Mouse (Mus musculus) liver, embryonic 14.5 days (tissue): ENCODE data around the gene Hgd. TPM values are rescaled to one million over a fixed set of nuclear protein-coding genes. Genes with fewer than 3 reads are reported as not detected.

Source experiments
- ATAC-seq: fragments of 200-750 bp; cut with Nextera tagmentation; 2 replicates; pipeline ENCODE4 v1.8.0; 2017; ENCODE audit warnings: moderate number of reproducible peaks, mild to moderate bottlenecking, moderate library complexity; ENCODE audit not compliant: insufficient read depth
- DNase-seq, 3 experiments: peaks; one replicate each; pipeline ENCODE4 v3.0.0-alpha.2; 2012 to 2013; ENCODE audit warnings: low read depth in 3 of 3, low spot score in 3 of 3
- H3K27ac ChIP-seq: fragments of 300-500 bp; sonication (generic); 2 replicates; pipeline ENCODE4 v1.5.1; 2014; ENCODE audit warnings: moderate library complexity, mild to moderate bottlenecking, control low read depth, inconsistent platforms
- H3K27me3 ChIP-seq: fragments of 300-500 bp; sonication (generic); 2 replicates; pipeline ENCODE4 v1.6.1; 2014; ENCODE audit warnings: mild to moderate bottlenecking, low read length, moderate library complexity; ENCODE audit not compliant: control insufficient read depth, insufficient read depth
- H3K36me3 ChIP-seq: fragments of 300-500 bp; sonication (generic); replicated peaks from 2 replicates; pipeline ENCODE4 v1.6.1; 2014; ENCODE audit warnings: low read depth; ENCODE audit not compliant: control insufficient read depth, insufficient read depth
- H3K4me1 ChIP-seq, 2 experiments: fragments of 200-500 bp in 1 of 2; fragments of 300-500 bp in 1 of 2; sonication (generic) in 1 of 2; replicated peaks; 2 replicates each; pipeline ENCODE4 v1.6.1; 2012 to 2014; ENCODE audit warnings: antibody characterized with exemption in 1 of 2, inconsistent platforms in 1 of 2, low read length in 1 of 2; ENCODE audit not compliant: control insufficient read depth in 2 of 2, insufficient read depth in 2 of 2
- H3K4me2 ChIP-seq: fragments of 300-500 bp; sonication (generic); 2 replicates; pipeline ENCODE4 v1.6.1; 2014; ENCODE audit warnings: low read depth, mild to moderate bottlenecking, control low read depth, moderate library complexity
- H3K4me3 ChIP-seq, 2 experiments: fragments of 200-500 bp in 1 of 2; fragments of 300-500 bp in 1 of 2; sonication (generic) in 1 of 2; 2 replicates each; pipeline ENCODE4 v1.5.1; 2012 to 2014; ENCODE audit warnings: low read depth in 2 of 2, low read length in 2 of 2, mild to moderate bottlenecking in 2 of 2, control low read depth in 1 of 2, inconsistent platforms in 1 of 2, moderate library complexity in 1 of 2; ENCODE audit not compliant: insufficient read depth in 1 of 2
- H3K9ac ChIP-seq: fragments of 300-500 bp; sonication (generic); replicated peaks from 2 replicates; pipeline ENCODE4 v1.6.1; 2014; ENCODE audit warnings: mild to moderate bottlenecking, control low read depth, moderate library complexity
- H3K9me3 ChIP-seq: fragments of 300-500 bp; sonication (generic); 2 replicates; pipeline ENCODE4 v1.6.1; 2016; ENCODE audit warnings: low read length, mixed read lengths; ENCODE audit not compliant: control insufficient read depth
- CTCF ChIP-seq: IDR thresholded peaks from 2 replicates; pipeline ENCODE4 v1.5.1; 2016; ENCODE audit warnings: antibody characterized with exemption, low read depth, control low read depth
- EP300 ChIP-seq: IDR thresholded peaks from 2 replicates; pipeline ENCODE4 v1.6.1; 2016; ENCODE audit warnings: antibody characterized with exemption, low read depth
- WGBS: fragments of 180-500 bp; shearing (Covaris S2); extraction: QIAGEN DNeasy Blood & Tissue Kit; methylation state at CpG from one replicate; pipeline ENCODE4 v1.1.7; 2014; ENCODE audit not compliant: insufficient replicate concordance; 5-methylcytosine and 5-hydroxymethylcytosine counted together
- polyA plus RNA-seq, 2 experiments: library from polyadenylated mRNA; depleted of rRNA in 1 of 2; stranded (reverse) in 1 of 2; unstranded in 1 of 2; fragments of >200 nt; fragmentation: Nextera tagmentation in 1 of 2; extraction: Ambion mirVana in 1 of 2; gene quantifications; 2 replicates each; pipeline versions ENCODE4 v1.2.1 to v1.2.3; 2012 to 2014

The Hgd gene
- polyA plus RNA-seq, 2 experiments, result 20.3 to 32.7 TPM

DNA sequence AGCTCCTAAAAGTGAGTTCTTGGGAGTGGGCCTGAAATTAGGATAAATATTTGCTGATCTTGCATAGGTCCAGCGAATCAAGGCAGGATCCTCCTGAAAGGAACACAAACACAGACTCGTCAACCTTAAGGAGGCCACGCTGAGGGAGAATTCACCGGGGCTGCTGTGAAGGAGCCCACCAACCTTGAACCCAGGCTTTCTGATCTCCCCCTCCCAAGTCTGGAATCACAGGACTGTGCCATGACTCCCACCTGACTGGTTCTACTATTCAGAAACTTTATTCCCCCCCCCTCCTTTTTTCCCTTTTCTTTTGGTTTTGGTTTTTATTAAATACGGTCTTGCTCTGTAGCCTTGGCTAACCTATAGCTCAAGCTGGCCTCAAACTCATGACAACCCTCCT lies 69.1 kb downstream of the Hgd start:
- TF ChIP-seq EP300, result no peak
- Histone ChIP-seq H3K4me2 (no peak overlapping the region), H3K36me3 (peaks cover 18% of the 10 kb centered on the region), H3K4me3 (no peak overlapping the region), H3K9ac (no peak overlapping the region), H3K4me1 (peaks cover 9 to 19% of the 10 kb centered on the region in 2 experiments), H3K9me3 (no peaks in the 10 kb centered on the region), H3K27ac (no peak overlapping the region), H3K27me3 (no peaks in the 10 kb centered on the region)
- DNase-seq (no peak), ATAC-seq (no peak)
- WGBS, result 85% methylated on average over 5 of the region's 5 CpGs

- no peak overlapping the region for H3K4me2 ChIP-seq
- ATAC-seq (no peak), DNase-seq (no peak)
- no peak overlapping the region for H3K4me3 ChIP-seq
- H3K27me3 ChIP-seq, result no peaks in the 10 kb centered on the region
- 64% methylated on average over 5 of the region's 5 CpGs for WGBS
- H3K9me3 ChIP-seq, result no peaks in the 10 kb centered on the region
- no peak overlapping the region for H3K9ac ChIP-seq
- peaks cover 15% of the 10 kb centered on the region for H3K36me3 ChIP-seq
- H3K27ac ChIP-seq, result no peak overlapping the region
- no peak for TF ChIP-seq EP300
- TF ChIP-seq CTCF, result no peak
- H3K4me1 ChIP-seq, result peaks cover 16 to 28% of the 10 kb centered on the region in 2 experiments
Measured at GRCm38 (mm10) chr16:37651467-37651866, 71.5 kb downstream of the Hgd start.

- DNase-seq, result no peak
- no peak for TF ChIP-seq EP300
- TF ChIP-seq CTCF, result no peak
- no peak for ATAC-seq
- Histone ChIP-seq H3K27ac (0 out of 2 replicates have a peak overlapping the region, but pooled peaks have one; percentile 24), H3K9ac (no peak overlapping the region; the same call in none of the 2 replicates), H3K4me2 (peak overlapping the region; percentile 73), H3K4me3 (peak overlapping the region in 1 of 2 experiments; percentile 95; a peak in 2 of 4 replicates), H3K9me3 (no peaks in the 10 kb centered on the region), H3K36me3 (peaks cover 7% of the 10 kb centered on the region), H3K27me3 (no peaks in the 10 kb centered on the region), H3K4me1 (peaks cover 16 to 28% of the 10 kb centered on the region in 2 experiments)
- 76% methylated on average over 5 of the region's 5 CpGs for WGBS
Measured at GRCm38 (mm10) chr16:37652654-37653053, 72.7 kb downstream of the Hgd start.

- TF ChIP-seq EP300, result no peak
- TF ChIP-seq CTCF, result no peak
- H3K4me1 ChIP-seq, result peaks cover 16 to 28% of the 10 kb centered on the region in 2 experiments
- ATAC-seq (no peak), DNase-seq (no peak)
- 85% methylated on average over 1 of the region's 1 CpGs for WGBS
- peak overlapping the region; percentile 97 for H3K9ac ChIP-seq
- peak overlapping the region; percentile 73 for H3K4me2 ChIP-seq
- H3K27me3 ChIP-seq, result no peaks in the 10 kb centered on the region
- no peaks in the 10 kb centered on the region for H3K9me3 ChIP-seq
- H3K27ac ChIP-seq, result peak overlapping the region; percentile 24; the same call in 1 of the 2 replicates
- H3K4me3 ChIP-seq, result peak overlapping the region; percentile 83 to 95; a peak in 3 of 4 replicates
- peaks cover 3% of the 10 kb centered on the region for H3K36me3 ChIP-seq
Measured at GRCm38 (mm10) chr16:37653058-37653457, 73.1 kb downstream of the Hgd start.

GRCm38 (mm10) chr16:37653731-37654657 lies 74.0 kb downstream of the Hgd start, which contains the start of gene Ndufb4:
Ndufb4 (minus strand) TSS chr16:37654453.
- peak within 1 kb of the TSS; percentile 87 for H3K27ac ChIP-seq
- no peaks in the 10 kb centered on the region for H3K36me3 ChIP-seq
- WGBS, result under 1% methylated on average over 52 of the region's 58 CpGs
- ATAC-seq (peak; percentile 92), DNase-seq (peak; percentile 95 to 97 (median 97))
- H3K9me3 ChIP-seq, result no peaks in the 10 kb centered on the region
- TF ChIP-seq EP300, result no peak; the same call in 1 of the 2 replicates
- TF ChIP-seq CTCF, result no peak
- H3K27me3 ChIP-seq, result no peaks in the 10 kb centered on the region
- peak within 1 kb of the TSS; percentile 83 to 95 for H3K4me3 ChIP-seq
- peaks cover 16 to 28% of the 10 kb centered on the region in 2 experiments for H3K4me1 ChIP-seq
- H3K4me2 ChIP-seq, result peak within 1 kb of the TSS; percentile 73
- peak within 1 kb of the TSS; percentile 97 for H3K9ac ChIP-seq
